Mouse (Mus musculus): Measurements from ENCODE around the gene Marc1. TPM values are rescaled to one million over a fixed set of nuclear protein-coding genes. Genes with fewer than 3 reads are reported as not detected.

Gene Marc1
- polyA plus RNA-seq, 1 experiment from 2014 or later, result 1.6 TPM

GRCm38 (mm10) chr1:184737876-184738479 lies 73.1 kb downstream of the Marc1 start:
- Histone ChIP-seq H3K4me2 (replicated peaks; ENCODE audit: low read depth) (no peak overlapping the region; the same call in 1 of the 2 replicates), H3K4me3 (ENCODE audit: low read depth, low read length) (no peak overlapping the region), H3K9ac (ENCODE audit: low read depth, low read length) (no peak overlapping the region), H3K4me1 (replicated peaks; ENCODE audit: control insufficient read depth, insufficient read depth, low read length) (no peaks in the 10 kb centered on the region; the same call in 1 of the 2 replicates), H3K9me3 (ENCODE audit: control insufficient read depth) (no peaks in the 10 kb centered on the region), H3K27ac (ENCODE audit: low read depth, low read length) (no peak overlapping the region), H3K36me3 (ENCODE audit: control insufficient read depth, insufficient read depth) (no peaks in the 10 kb centered on the region), H3K27me3 (replicated peaks; ENCODE audit: control insufficient read depth, insufficient read depth, low read length) (peaks cover 40% of the 10 kb centered on the region)
- WGBS, result 4% methylated on average over 14 of the region's 14 CpGs
- TF ChIP-seq CTCF (IDR thresholded peaks at IDR 0.05; ENCODE audit: low read depth), result peak; percentile 88
- ATAC-seq, result no peak

DNA sequence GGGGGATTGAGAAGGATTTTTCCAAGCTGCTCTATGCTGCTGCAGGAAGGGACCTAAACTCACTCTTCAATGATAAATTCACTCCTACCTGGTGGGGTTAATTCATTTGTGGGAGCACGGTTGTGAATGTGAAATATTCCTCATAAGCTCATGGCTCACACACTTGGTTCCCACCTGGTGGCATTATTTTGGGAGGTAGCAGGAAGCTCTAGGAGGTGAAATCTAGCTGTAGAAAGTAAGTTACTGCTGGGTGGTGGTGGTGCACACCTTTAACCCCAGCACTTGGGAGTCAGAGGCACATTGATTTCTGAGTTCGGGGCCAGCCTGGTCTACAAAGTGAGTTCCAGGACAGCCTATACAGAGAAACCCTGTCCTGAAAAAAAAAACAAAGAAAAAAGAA lies 73.9 kb downstream of the Marc1 start:
- Histone ChIP-seq H3K36me3 (ENCODE audit: control insufficient read depth, insufficient read depth) (no peaks in the 10 kb centered on the region), H3K4me3 (ENCODE audit: low read depth, low read length) (no peak overlapping the region), H3K9me3 (ENCODE audit: control insufficient read depth) (no peaks in the 10 kb centered on the region), H3K27me3 (replicated peaks; ENCODE audit: control insufficient read depth, insufficient read depth, low read length) (peaks cover 46% of the 10 kb centered on the region), H3K4me1 (replicated peaks; ENCODE audit: control insufficient read depth, insufficient read depth, low read length) (no peaks in the 10 kb centered on the region; the same call in 1 of the 2 replicates), H3K4me2 (replicated peaks; ENCODE audit: low read depth) (no peak overlapping the region), H3K9ac (ENCODE audit: low read depth, low read length) (no peak overlapping the region), H3K27ac (ENCODE audit: low read depth, low read length) (no peak overlapping the region)
- 47% methylated on average over 2 of the region's 2 CpGs for WGBS
- TF ChIP-seq CTCF (IDR thresholded peaks at IDR 0.05; ENCODE audit: low read depth), result no peak
- no peak for ATAC-seq

MicroRNAs within 50 kb of the gene (microRNA counts, 519-probe panel; counts per million panel counts)
- 4,575 counts per million, percentile 73 among the panel's probes with 10 or more counts for microRNA mmu-miR-1981

Small RNAs within 50 kb of the gene (microRNA-seq; reads per million reads assigned to microRNA genes)
- 218 reads per million, percentile 58 among the genes with 10 or more reads in this experiment for gene Mir1981

Other genes starting within 250 kb of the Marc1 start
- 20.2 and 22.7 TPM in 2 replicates for gene Hlx, start 78.7 kb downstream of the Marc1 start, polyA plus RNA-seq (2015; fragmentation: Nextera tagmentation; extraction: Ambion mirVana)
- 555 and 620 TPM in 2 replicates for gene Marc2, start 35.1 kb upstream of the Marc1 start, polyA plus RNA-seq (2015; fragmentation: Nextera tagmentation; extraction: Ambion mirVana)
- gene C130074G19Rik, start 71.9 kb upstream of the Marc1 start, polyA plus RNA-seq (2015; fragmentation: Nextera tagmentation; extraction: Ambion mirVana), result 6.3 and 6.4 TPM in 2 replicates
- 1.6 TPM in 2 replicates for gene Mark1, start 188.3 kb upstream of the Marc1 start, polyA plus RNA-seq (2015; fragmentation: Nextera tagmentation; extraction: Ambion mirVana)